Mouse (Mus musculus): ENCODE measurements around the gene Elavl3.

Gene Elavl3

DNA sequence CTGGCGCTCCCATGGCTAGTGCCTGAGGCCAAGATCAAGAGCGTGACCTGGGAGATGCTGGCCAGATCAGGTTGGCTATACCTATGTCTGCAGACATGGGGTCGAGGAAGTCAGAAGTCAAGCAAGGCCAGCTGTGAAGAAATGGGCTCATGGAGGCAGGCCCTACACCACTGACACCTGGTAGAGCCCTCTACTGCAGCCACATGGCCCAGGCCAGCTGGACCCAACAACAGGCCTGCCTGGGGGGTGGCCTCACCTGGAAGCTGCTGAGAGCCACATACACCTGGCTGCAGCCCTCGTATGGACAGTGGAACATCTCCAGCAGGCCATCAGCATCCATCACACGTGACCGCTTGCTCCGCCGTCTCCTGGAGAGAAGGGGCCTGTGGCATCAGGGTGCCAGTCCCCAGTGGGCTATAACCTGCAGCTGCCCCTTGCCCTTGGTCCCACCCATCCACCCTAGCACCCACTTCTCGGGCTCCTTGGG, 5.3 kb upstream of the Elavl3 start:
- no peak for DNase-seq

DNA sequence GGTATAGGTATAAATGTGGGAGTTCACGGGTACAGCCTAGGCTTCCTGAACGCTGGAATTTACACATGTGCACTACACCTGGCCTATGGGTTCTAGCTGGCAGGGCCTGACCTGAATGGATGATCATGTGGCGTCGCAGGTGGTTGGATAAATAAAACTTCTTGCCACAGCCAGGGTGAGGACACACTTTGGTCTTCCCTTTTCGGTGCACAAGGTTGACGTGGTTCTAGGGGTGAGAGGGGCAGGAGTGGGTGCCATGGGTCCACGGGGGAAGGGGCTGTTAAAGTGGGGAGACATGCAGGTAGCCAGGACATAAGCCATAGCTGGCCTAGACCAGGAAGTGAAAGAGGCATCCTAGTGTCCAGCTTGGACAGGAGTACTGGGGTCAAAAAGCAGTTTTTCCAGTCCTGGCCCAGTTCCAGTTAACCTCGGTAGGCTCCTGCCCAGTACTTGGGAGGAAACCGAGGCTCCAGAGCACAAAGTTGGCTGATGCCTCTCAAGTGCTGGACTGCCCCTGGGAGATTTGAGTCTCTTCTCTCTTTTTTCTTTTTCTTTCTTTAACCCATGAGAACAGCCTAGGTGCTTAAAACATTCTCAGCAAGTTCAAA, 4.6 kb upstream of the Elavl3 start:
- peak; percentile 74 for DNase-seq

DNA sequence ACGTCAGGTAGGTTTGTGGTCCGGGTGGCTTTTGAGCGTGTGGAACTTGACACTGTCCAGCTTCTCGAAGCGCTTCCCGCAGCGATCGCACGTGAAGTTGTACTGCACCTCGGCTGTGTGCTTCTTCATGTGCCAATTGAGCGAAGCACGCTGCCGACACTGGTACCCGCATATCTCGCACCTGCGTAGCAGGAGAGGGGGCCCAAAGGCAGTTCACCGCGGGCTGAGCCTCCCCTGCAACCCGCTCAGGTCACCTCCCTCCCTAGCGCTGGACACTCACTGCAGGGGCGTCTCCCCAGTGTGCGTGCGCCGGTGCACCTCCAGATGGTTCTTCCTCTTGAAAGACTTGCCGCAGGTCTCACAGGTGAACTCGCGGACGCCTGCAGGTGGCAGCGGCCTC, 3.9 kb upstream of the Elavl3 start:
- DNase-seq = no peak

DNA sequence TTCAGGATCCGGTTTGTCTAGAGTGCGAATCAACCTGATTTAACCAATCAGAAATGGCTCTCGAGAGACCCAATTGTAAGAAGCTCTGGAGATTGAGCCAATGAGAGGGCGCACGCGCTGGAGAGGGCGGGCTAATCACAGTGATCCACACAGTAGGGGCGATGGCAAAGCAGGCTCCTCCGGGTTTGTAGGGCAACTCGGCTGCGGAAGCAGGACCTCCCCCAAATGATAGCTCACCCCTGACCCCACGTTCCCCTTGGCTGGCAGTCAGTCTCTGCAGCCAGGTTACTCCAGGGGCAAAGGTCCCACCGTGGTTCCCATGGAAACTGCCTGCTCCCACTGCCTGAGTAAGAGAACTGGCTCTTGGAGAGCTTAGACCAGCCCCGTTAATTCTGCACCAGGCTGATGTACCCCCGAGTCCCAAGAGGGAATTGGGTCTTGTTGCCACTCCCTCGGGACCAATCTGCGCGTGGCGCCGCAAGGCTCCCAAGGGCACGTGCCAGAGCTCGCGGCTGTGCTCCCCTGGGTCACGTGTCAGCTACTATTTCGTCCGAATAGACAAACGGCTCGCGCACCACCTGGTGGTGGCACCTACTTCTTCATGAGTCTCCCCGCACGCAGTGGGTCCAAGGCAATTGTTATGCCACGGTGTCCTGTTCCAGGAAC, 2.7 kb upstream of the Elavl3 start:
- peak; percentile 85 for DNase-seq

DNA sequence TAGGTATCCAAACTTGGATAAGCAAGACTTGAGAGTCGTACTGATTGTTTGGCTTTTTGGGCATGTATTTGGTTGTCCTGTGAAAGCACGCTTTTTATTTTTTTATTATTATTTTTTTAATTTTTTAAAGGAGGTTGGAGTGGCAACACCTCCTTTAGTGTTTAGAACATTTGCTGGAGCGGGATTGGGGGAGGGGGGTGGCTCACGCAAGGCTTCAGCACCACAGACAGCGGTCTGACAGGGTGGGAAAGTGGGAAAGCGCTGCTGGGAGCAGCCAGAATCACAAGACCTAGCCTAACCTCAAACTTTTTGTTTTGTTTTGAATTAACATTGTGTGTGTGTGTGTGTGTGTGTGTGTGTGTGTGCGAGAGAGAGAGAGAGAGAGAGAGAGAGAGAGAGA, 1.8 kb upstream of the Elavl3 start:
- no peak for DNase-seq

DNA sequence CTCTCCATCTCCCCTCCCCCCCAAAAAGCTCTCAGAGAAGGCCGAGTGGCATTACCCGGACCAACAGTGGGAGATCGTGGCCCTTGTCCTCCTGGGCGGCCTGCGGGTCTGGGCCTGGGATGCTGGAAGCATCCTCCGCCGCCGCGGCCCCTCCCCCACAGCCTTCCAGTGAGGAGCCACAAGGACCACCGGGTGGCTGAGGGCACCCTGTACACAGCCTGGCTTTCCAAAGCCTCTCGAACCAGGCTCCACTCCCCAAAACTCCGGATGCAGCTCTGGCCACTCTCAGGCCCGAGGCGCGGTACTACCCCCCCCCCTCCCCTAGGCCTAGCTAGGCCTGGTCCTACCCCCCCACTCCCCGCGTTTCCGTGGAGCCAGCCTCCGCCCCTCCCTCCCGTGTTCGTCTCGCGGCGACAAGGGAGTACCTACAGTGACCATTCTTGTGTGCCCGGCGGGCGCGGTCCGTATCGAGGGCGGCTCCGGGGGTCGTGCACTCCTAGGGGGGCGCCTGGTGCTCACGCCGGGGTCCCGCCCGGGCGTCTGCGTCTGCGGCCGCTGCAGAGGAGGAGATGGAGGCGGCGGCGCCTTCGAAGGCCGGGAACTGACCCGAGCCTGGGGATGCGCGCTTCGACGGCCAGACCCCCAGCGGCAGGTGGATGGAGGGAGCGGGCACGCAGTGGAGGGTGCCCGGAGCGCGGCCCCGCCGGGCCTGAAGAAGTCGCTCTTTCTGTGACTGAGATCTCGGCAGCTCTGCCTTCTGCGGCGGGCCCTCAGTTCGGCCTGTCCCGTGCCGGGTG, 464 bp downstream of the Elavl3 start:
- DNase-seq = no peak

DNA sequence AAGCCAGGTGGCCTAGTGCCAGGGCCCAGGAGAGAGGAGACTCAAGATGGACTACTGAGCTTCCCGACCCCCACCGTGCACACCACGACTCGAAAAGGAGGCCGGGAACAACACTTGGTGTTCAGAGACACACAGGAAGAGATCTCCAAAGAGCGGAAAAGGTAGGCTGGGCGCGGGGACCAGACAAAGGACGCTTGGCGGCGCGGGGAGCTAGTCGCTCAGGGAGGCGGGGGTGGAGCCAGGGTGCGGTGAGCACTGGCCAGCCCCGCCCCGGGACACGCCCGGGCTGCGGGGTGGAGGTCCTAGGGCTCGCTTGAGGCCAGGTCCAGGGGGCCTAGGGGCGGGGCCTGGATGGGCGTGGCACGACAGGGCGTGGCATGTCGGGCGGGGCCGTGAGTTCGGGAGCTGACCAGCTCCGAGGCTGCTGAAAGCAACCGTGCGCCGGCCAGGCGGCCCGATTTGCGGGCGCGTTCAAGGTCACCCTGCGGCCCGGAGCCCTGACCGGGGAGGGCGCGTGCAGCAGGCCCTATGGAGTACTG, 1.4 kb downstream of the Elavl3 start:
- peak; percentile 53 for DNase-seq

DNA sequence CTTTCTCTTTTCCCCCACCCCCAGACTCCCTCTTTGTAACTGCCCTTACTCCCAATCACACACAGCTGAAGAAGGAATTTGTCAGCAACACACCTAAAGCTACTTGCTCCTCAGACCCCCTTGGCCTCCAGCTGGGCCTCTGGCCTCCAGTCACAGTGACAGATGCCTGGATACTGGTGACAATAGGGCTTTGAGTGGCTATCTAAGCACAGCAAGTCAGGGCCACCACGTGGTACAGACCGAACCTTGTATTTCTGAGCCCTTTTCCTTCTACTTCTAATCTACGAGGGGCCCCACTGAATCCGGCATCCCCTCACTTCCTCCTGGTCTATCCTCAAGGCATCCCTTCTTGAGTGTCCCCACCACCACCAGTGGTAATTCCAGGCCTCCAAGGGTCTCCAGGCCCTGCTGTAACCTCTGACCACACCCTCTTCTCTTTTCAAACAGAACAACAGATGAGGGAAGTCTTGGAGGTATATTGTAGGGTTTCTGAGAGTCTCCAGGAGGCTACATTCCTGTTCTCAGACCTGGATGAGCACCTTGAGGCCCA, 2.0 kb downstream of the Elavl3 start:
- DNase-seq = no peak

DNA sequence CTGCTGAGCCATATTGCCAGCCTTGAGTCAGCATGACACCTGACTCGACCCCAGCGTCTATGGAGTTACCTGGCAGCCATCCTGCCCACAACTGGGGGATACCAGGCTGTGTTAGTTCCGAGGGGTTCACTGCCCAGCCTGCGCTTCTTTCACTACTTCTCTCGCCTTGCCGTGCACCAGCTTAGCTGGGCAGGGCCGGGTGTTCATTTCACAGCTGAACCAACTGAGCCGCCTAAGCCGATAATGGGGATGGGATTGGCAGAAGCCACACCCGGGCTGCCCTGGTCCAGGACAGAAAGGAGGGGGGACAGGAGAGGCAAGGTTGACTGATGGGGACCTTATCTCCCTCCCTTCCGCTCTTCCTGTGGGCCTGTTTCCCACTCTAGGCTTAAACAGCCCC, 2.5 kb downstream of the Elavl3 start:
- no peak for DNase-seq

DNA sequence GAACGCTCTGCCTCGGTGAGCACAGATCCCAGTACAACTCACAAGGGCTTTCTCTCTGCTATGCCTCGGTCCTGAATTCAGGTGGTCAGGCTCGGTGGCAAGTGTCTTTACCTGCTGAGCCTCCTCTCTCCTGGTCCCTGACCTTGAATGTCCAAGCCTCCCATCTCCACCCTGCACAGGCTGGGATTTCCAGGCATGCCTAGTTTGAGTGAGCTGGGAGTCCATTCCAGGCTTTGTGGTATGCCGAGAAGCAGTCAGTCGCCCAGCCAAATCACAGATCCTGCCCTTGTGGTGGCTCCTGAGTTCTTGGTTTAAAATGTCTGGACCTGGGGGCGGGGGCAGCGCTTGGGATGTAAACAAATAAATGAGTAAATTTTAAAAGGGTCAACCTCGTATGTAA, 4.5 kb downstream of the Elavl3 start:
- DNase-seq = no peak

DNA sequence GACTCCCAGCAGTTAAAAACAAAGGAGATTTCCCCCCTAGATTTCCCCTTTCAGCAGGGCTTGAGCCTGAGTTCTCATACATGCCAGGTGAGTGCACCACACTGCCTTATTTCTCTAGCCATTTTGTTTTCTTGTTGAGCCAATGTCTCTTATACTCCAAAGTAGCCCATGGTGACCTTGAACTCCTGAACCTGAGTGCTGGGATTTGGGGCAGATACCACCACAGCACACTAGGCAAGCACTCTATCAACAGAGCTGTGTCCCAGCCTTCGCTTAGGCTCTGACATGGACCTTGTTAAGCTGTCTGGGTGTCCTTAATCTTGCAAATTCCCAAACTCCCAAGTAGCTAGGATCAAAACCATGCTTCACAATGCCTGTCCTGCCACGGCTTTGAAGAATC, 10.0 kb downstream of the Elavl3 start:
- DNase-seq = no peak

DNA sequence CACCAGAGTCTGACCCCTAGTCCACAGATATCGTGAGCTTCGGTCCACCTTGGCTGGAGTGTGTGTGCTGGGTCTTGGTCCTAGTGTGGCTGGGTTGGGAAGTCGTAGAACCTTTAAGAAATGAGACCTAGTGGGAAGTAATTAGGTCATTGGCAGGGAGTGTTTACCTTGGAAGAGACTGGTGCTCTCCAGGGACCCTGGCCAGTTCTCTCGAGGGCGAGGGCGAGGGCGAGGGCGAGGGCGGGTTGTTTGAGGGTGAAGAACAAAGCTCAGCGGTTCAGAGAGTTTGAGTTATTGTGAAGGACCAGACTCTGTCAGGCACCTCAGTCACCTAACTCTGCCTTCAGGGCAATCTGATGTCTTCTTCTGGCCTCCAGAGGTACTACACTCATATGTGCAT, 14.0 kb downstream of the Elavl3 start:
- no peak for DNase-seq

DNA sequence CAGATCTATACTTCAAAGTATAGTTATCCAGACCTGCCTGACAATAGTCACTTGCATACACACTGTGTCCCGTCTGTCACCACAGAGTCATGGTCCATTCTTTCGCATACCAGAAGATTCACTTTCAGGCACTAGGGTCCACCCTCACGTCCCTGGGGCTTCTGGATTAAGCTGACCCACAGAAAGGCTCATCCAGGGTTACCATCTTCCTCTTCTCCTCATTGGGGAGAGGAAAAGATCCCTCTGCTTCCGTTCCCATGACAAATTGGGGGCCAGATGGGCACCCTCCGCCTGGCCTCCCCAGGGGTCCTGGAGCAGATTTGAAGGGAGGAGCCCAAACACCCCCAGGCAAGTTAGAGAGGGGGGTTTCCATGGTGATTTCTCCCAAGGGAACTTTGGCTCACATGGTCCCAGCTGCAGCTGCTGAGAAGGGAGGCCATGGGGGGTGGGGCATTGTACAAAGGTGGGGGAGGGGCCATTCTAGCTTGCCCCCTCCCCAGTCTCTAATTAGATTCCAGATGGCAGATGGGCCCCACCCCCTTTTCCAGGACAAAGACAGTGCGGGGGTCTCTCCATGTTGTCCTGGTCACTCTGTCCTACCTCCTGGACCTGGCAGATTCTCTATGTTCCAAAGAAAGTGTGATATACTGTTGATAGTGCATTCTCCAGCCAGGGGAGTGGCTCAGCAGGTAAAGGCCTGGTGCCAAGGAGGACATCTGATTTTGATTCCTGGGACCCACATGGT, 16.4 kb downstream of the Elavl3 start:
- DNase-seq = no peak

DNA sequence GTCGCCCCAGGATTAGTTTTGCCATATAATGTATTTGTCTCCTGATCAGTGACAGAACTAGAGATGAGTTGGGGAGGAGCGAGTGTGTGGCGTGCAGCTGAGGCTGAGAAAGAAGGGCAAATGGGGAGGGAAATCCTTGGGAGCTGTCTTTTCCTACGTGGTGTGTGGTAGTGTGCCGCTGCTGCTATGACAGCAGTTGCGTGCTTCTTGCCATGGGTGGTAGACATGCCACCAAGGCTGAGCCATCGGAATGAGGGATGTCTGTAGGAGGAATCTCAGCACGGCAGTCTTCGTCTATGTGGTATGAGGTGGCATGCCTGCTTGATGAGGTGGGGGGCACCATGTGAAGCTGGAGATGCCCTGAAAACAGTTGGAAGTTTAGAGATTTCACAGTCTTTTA, 21.4 kb downstream of the Elavl3 start:
- DNase-seq = no peak

DNA sequence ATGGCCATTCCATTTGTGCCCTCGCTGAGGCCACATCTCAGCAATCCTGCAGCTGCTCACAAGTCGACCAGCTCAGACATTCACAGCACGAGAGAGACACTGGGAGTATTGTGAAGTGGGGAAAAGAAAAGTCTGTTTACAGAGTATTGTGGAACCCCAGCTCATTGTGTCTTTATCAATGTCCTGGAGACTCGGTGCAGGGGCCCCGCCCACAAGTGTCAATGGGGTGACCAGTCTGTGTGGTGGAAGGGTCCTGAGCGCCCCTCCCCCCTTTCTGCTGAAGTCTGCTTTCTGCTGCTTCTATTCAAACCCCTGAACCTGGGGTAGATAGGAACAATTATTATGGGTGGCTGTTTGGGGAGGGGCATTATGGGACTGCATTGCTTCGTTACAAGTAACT, 23.4 kb downstream of the Elavl3 start:
- no peak for DNase-seq

DNA sequence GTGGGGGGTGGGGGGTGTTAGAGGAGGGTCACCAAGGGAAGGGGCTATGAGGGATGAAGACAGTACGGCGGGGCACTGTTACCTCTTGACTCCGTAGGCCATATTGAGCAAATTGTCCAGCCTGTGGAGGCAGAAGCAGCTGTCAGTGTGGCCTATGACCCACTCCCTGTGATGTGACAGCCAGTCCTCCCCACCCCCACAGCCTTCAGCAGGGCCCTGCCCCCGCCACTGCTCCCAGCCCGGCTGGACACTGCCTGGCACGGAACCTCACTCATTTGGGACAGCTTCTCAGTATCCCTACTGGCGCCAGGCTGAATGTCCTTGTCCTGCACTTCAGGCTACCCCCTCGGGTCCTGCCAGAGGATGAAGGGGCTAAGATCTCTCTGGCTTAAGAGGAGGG, 27.2 kb downstream of the Elavl3 start:
- DNase-seq = no peak

DNA sequence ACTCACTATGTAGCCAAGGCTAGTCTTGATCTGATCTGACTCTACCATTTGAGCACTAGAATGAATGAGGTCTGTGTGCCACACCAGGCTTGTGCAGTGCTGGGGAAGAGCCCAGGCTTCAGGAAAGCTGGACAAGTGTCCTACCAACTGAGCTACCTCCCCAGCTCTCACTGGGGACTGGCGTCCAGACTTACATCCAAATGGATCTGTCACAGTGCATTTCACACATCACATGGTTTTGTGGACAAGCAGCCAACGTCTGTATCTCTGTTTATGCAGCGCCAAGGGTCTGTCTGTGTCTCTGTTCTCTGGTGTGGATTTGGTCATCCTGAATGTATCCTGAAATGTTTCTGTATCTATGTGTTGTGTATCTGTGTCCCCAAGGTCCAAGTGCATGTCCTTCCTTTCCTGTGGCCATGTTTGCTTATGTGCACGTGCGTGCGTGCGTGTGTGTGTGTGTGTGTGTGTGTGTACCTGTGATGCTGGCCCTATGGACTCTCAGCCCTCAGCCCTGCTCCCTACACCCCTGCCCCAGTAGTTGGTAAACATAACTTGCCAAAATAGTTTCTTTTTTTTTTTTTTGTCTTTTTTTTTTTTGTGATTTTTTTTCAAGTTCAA, 34.5 kb downstream of the Elavl3 start:
- no peak for DNase-seq

DNA sequence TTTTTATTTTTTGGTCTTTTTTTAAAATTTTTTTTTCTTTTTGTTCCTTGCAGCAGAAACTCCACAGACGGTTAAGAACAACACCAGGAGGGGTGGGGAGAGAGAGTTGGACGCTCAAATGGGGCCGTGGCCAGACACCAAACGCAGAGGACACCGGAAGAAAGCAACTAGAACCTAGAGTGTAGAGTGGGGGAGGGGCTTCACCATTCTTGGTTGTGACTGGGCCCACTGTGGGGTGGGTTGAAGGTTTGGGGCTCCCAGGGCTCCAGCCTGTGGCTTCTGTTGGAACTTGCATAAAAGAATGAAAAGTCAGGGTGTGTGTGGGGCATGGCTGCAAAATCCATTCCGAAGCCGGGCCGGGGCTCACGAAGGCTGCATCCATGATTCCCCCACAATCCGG, 35.6 kb downstream of the Elavl3 start:
- DNase-seq = no peak

DNA sequence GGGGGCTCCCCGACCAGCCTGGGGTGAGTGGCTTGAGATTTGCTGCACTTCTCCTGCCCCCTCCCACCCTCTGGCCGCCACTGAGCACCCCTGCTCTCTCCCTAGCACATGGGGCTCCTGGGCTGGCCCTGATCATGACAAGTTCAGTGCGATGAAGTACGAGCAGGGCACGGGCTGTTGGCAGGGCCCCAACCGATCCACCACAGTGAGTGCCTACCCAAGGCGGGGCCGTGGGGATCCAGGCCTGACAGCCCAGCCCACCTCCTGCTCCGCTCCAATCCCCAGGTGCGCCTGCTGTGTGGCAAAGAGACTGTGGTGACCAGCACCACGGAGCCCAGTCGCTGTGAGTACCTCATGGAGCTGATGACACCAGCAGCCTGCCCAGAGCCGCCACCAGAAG, 39.1 kb downstream of the Elavl3 start:
- DNase-seq = no peak

DNA sequence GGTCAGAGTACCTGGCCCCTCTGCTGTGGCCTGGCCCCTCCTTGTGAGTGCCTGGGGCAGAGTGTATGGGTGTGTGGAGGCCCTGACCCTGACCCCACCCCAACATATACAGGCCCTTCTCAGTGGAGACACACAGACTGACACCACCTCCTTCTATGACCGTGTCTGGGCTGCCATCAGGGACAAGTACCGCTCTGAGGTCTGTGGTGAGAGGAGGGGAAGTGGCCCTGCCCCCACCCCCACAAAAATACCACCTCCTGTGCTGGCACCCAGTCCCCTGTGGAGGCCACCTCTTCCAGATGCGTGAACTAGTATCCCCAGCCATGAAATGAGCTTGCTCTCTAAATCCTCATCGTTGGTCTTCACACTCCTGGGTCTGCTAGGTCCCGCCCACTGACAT, 40.8 kb downstream of the Elavl3 start:
- no peak for DNase-seq

DNA sequence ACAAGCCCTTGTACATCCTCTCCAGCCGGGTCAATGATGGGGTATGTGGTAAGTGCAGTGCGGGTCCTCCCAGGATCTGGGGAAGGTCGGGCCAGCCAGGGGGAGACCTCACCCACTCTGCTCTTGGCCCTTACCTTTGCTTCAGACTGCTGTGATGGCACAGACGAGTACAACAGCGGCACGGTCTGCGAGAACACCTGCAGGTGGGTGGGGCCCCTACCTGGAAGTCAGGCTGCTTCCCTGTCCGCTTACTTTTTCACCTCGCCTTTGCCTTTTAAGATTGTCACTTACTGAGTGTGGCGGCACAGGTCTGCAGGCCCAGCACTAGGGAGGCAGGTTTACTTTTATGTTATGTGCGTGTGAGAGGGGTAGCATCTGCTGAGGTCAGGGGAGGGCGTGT, 47.3 kb downstream of the Elavl3 start:
- no peak for DNase-seq

DNA sequence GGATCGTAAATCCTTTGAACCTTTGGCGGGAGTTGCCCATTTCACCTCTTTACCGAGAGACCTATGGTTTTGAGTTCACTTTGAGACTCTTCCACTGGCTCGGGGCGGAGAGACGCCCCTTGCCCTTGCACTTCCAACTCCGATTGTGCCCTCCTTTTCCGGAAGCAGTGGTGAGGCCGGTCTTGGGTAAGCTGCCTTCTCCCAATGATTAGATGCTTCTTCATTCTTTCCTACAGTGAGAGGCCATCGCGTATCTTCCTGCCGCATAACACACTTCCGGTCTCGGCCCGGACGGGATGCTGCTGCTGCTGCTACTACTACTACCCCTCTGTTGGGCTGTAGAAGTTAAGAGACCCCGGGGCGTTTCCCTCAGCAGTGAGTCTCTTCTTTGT, 48.7 kb downstream of the Elavl3 start:
- DNase-seq = no peak

Measured in kidney, adult 9 months (tissue).